Mouse (Mus musculus) CH12.LX (cell line): Measurements from ENCODE around the gene Hunk. TPM values are rescaled to one million over a fixed set of nuclear protein-coding genes. Genes with fewer than 3 reads are reported as not detected.

Experiments
- DNase-seq: peaks from one replicate; pipeline ENCODE4 v3.0.0-alpha.2; 2013; ENCODE audit errors: extremely low read depth
- H3K27ac ChIP-seq: 2 replicates; pipeline ENCODE4 v1.5.1; 2012; ENCODE audit warnings: low read depth, mild to moderate bottlenecking, control low read depth, moderate library complexity; ENCODE audit not compliant: insufficient read depth
- H3K27me3 ChIP-seq: replicated peaks from 2 replicates; pipeline ENCODE3; 2012; ENCODE audit warnings: inconsistent platforms
- H3K36me3 ChIP-seq, 2 experiments: replicated peaks in 1 of 2; 2 replicates each; pipeline versions ENCODE3 to v1.6.1; 2012; ENCODE audit warnings: inconsistent platforms in 1 of 2, low read length in 1 of 2, mild to moderate bottlenecking in 1 of 2, mixed read lengths in 1 of 2, moderate library complexity in 1 of 2; ENCODE audit not compliant: control insufficient read depth in 1 of 2, insufficient read depth in 1 of 2
- H3K4me1 ChIP-seq, 2 experiments: 2 replicates each; pipeline ENCODE4 v1.6.1; 2012; ENCODE audit warnings: inconsistent platforms in 1 of 2, moderate library complexity in 1 of 2; ENCODE audit not compliant: insufficient read depth in 2 of 2, control insufficient read depth in 1 of 2
- H3K4me2 ChIP-seq: 2 replicates; pipeline ENCODE4 v1.6.1; 2012; ENCODE audit warnings: low read depth, mild to moderate bottlenecking, control low read depth; ENCODE audit not compliant: poor library complexity, insufficient read depth, severe bottlenecking
- H3K4me3 ChIP-seq, 3 experiments: fragments of 150-350 bp in 1 of 3; sonication (generic) in 1 of 3; replicated peaks in 1 of 3; 2 replicates each; pipeline versions ENCODE3 to v1.5.1; 2011 to 2012; ENCODE audit warnings: low read depth in 2 of 3, low read length in 2 of 3, mild to moderate bottlenecking in 2 of 3, moderate library complexity in 2 of 3, control low read depth in 1 of 3, improper control_type of control experiment in 1 of 3, inconsistent platforms in 1 of 3, mixed read lengths in 1 of 3; ENCODE audit not compliant: poor library complexity in 1 of 3
- H3K79me2 ChIP-seq: replicated peaks from 2 replicates; pipeline ENCODE4 v1.6.1; 2012; ENCODE audit warnings: mild to moderate bottlenecking, moderate library complexity; ENCODE audit not compliant: control insufficient read depth, poor library complexity, insufficient read depth, severe bottlenecking; ENCODE audit errors: extremely low read depth
- H3K9ac ChIP-seq: 2 replicates; pipeline ENCODE4 v1.6.1; 2012; ENCODE audit warnings: low read depth, mild to moderate bottlenecking, control low read depth, moderate library complexity; ENCODE audit not compliant: insufficient read depth
- H3K9me3 ChIP-seq: replicated peaks from 2 replicates; pipeline ENCODE3; 2012; ENCODE audit warnings: low read length, inconsistent platforms, mixed read lengths
- BHLHE40 ChIP-seq: IDR thresholded peaks from 2 replicates; pipeline ENCODE4 v1.6.1; 2011; ENCODE audit warnings: mild to moderate bottlenecking, low read depth, low read length, improper control_type of control experiment
- CHD1 ChIP-seq: IDR thresholded peaks from 2 replicates; pipeline ENCODE4 v1.6.1; 2012; ENCODE audit warnings: low read depth, low read length, improper control_type of control experiment, inconsistent platforms
- E2F4 ChIP-seq: IDR thresholded peaks from 2 replicates; pipeline ENCODE4 v1.6.1; 2011; ENCODE audit warnings: low read depth, low read length, improper control_type of control experiment; ENCODE audit not compliant: insufficient replicate concordance
- ELF1 ChIP-seq: IDR thresholded peaks from 2 replicates; pipeline ENCODE4 v1.6.1; 2014; ENCODE audit warnings: low read depth, mild to moderate bottlenecking, inconsistent platforms, low read length, improper control_type of control experiment
- EP300 ChIP-seq: IDR thresholded peaks from 2 replicates; pipeline ENCODE4 v1.6.1; 2011; ENCODE audit warnings: low read length, improper control_type of control experiment
- GABPA ChIP-seq: IDR thresholded peaks from 2 replicates; pipeline ENCODE4 v1.6.1; 2012; ENCODE audit warnings: low read depth, low read length, improper control_type of control experiment, inconsistent platforms; ENCODE audit not compliant: insufficient replicate concordance
- HCFC1 ChIP-seq: IDR thresholded peaks from 2 replicates; pipeline ENCODE4 v1.6.1; 2012; ENCODE audit warnings: low read depth, mild to moderate bottlenecking, inconsistent platforms, low read length, improper control_type of control experiment
- IRF4 ChIP-seq: IDR thresholded peaks from 2 replicates; pipeline ENCODE4 v1.6.1; 2014; ENCODE audit warnings: low read depth, mild to moderate bottlenecking, inconsistent platforms, low read length, improper control_type of control experiment
- JUN ChIP-seq: IDR thresholded peaks from 2 replicates; pipeline ENCODE4 v1.6.1; 2011; ENCODE audit warnings: low read depth, mild to moderate bottlenecking, low read length, improper control_type of control experiment, moderate library complexity; ENCODE audit not compliant: insufficient read depth
- MAFK ChIP-seq: IDR thresholded peaks from 2 replicates; pipeline ENCODE4 v1.6.1; 2011; ENCODE audit warnings: low read length, improper control_type of control experiment; ENCODE audit not compliant: insufficient replicate concordance
- MAX ChIP-seq: IDR thresholded peaks from 2 replicates; pipeline ENCODE4 v1.6.1; 2011; ENCODE audit warnings: low read length, improper control_type of control experiment
- MAZ ChIP-seq: IDR thresholded peaks from 2 replicates; pipeline ENCODE4 v1.6.1; 2012; ENCODE audit warnings: low read depth, mild to moderate bottlenecking, inconsistent platforms, low read length, improper control_type of control experiment, moderate library complexity
- MYC ChIP-seq: IDR thresholded peaks from 2 replicates; pipeline ENCODE4 v1.6.1; 2011; ENCODE audit warnings: low read depth, mild to moderate bottlenecking, improper control_type of control experiment, low read length
- NRF1 ChIP-seq: IDR thresholded peaks from 2 replicates; pipeline ENCODE4 v1.6.1; 2014; ENCODE audit warnings: low read depth, mild to moderate bottlenecking, inconsistent platforms, low read length, improper control_type of control experiment, moderate library complexity
- PAX5 ChIP-seq: IDR thresholded peaks from 2 replicates; pipeline ENCODE4 v1.6.1; 2012; ENCODE audit warnings: low read length, inconsistent platforms, mixed read lengths
- POLR2AphosphoS2 ChIP-seq: IDR thresholded peaks from 2 replicates; pipeline ENCODE4 v1.6.1; 2011; ENCODE audit warnings: low read depth, low read length, improper control_type of control experiment
- RAD21 ChIP-seq: IDR thresholded peaks from 2 replicates; pipeline ENCODE4 v1.6.1; 2011; ENCODE audit warnings: low read depth, mild to moderate bottlenecking, low read length, improper control_type of control experiment, moderate library complexity
- SIN3A ChIP-seq: IDR thresholded peaks from 2 replicates; pipeline ENCODE4 v1.6.1; 2012; ENCODE audit warnings: low read length, improper control_type of control experiment, inconsistent platforms
- SMC3 ChIP-seq: IDR thresholded peaks from 2 replicates; pipeline ENCODE4 v1.6.1; 2011; ENCODE audit warnings: low read depth, low read length, improper control_type of control experiment
- TBP ChIP-seq: conservative IDR thresholded peaks from 2 replicates; pipeline ENCODE4 v1.6.1; 2011; ENCODE audit warnings: low read depth, low read length, improper control_type of control experiment
- TCF12 ChIP-seq: IDR thresholded peaks from 2 replicates; pipeline ENCODE4 v1.6.1; 2014; ENCODE audit warnings: low read depth, mild to moderate bottlenecking, inconsistent platforms, low read length, improper control_type of control experiment
- UBTF ChIP-seq: IDR thresholded peaks from 2 replicates; pipeline ENCODE4 v1.6.1; 2012; ENCODE audit warnings: low read depth, mild to moderate bottlenecking, inconsistent platforms, low read length, improper control_type of control experiment, moderate library complexity
- ZKSCAN1 ChIP-seq: IDR thresholded peaks from 2 replicates; pipeline ENCODE4 v1.6.1; 2012; ENCODE audit warnings: low read depth, inconsistent platforms, low read length, improper control_type of control experiment, borderline replicate concordance
- ZNF384 ChIP-seq: IDR thresholded peaks from 2 replicates; pipeline ENCODE4 v1.6.1; 2012; ENCODE audit warnings: low read depth, low read length, improper control_type of control experiment, inconsistent platforms
- dilution Hi-C: fragments of 300-500 bp; cut with MboI; formaldehyde crosslinking; loops from 2 replicates; pipeline ENCODE4 v1.14.3; 2020; ENCODE audit warnings: low sequenced_read_pairs; ENCODE audit not compliant: extremely low pct_unique_long_range_greater_than_20kb, extremely low pct_ligation_motif_present
- in situ Hi-C: fragments of 300-500 bp; cut with MboI; formaldehyde crosslinking; loops from 3 replicates; pipeline ENCODE4 v1.14.3; 2019; ENCODE audit warnings: low sequenced_read_pairs, low pct_ligation_motif_present, low pct_unique_long_range_greater_than_20kb, mixed read lengths
- polyA plus RNA-seq: library from polyadenylated mRNA; unstranded; fragments of >175 nt; gene quantifications from 2 replicates; pipeline ENCODE4 v1.2.1, GENCODE M21; 2012; ENCODE audit warnings: low read depth; ENCODE audit not compliant: insufficient read length
- total RNA-seq, 2 experiments: library from RNA; depleted of rRNA; stranded (reverse); fragments of 300-350 nt in 1 of 2; fragments of >200 nt in 1 of 2; gene quantifications; 2 replicates each; pipeline ENCODE4 v1.2.3; 2012 to 2014

Gene Hunk
- total RNA-seq (2012; rRNA removed) (not detected in 2 replicates), total RNA-seq (2014; rRNA removed) (not detected in 2 replicates), polyA plus RNA-seq (not detected in 2 replicates)

DNA sequence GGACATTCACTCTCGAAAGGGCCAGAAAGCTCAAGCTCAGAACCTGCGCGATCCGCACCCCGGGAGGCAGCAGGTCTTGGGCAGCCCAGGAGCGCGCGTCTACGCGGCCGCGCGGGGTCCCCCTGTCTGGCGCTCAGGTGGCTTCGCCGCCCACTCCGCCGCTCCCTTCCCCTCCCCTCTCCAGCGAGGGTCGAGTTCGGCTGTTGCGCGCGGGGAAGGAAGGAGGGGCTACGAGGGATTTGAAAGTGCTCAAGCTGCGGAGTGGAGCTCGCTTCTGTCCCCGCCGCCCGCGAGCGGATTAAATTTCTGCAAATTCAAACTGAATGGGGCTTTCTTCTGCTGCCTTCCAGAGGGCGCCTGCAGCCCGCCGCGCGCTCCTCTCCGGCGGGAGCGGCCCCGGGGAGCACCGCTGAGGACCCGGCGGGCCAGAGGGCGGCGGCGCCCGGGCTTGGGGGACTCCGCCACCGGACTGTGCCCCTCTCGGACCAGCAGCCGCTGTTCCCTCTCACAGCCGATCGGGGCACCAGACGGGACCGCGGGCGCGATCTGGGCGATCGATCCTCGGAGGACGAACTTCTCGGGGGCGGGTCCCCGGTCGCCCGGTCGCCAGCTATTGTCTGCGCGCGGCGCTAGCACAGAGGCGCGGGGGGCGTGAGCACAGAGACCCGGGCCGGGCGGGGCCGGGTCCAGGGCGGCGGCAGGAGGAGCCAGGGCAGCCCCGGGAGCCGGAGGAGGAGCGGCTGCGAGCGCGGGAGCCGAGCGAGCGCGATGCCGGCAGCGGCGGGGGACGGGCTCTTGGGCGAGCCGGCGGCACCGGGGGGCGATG is at the start of gene Hunk:
TSS of gene Hunk (plus strand) at position 326 of the 826 bp plus-strand sequence.
- H3K4me3 ChIP-seq, result no peak within 1 kb of the TSS
- H3K4me1 ChIP-seq, result no peaks in the 10 kb centered on the region
- H3K9ac ChIP-seq, result no peak within 1 kb of the TSS
- dilution Hi-C loops, result no loop called here
- TF ChIP-seq GABPA, result no peak
- TF ChIP-seq EP300, result no peak
- TF ChIP-seq CHD1, result no peak
- no peak for TF ChIP-seq IRF4
- no peak for TF ChIP-seq SIN3A
- no peak for TF ChIP-seq TBP
- TF ChIP-seq PAX5, result no peak
- no peak for TF ChIP-seq TCF12
- TF ChIP-seq POLR2AphosphoS2, result no peak
- TF ChIP-seq E2F4, result no peak
- no peak for TF ChIP-seq NRF1
- no peak for TF ChIP-seq MYC
- TF ChIP-seq ZKSCAN1, result no peak
- TF ChIP-seq MAFK, result no peak
- TF ChIP-seq RAD21, result no peak
- no peak for TF ChIP-seq ZNF384
- no peak for TF ChIP-seq MAX
- no peak for TF ChIP-seq MAZ
- no peak for TF ChIP-seq BHLHE40
- in situ Hi-C loops, result loop anchor here (25.0 kb wide), 1 partner anchor 326 kb away; no protein-coding TSS in a partner anchor
- no peak within 1 kb of the TSS for H3K4me2 ChIP-seq
- H3K9me3 ChIP-seq, result peaks cover 71% of the 10 kb centered on the region
- H3K36me3 ChIP-seq, result no peaks in the 10 kb centered on the region
- H3K27ac ChIP-seq, result no peak within 1 kb of the TSS
- H3K79me2 ChIP-seq, result no peaks in the 10 kb centered on the region
- H3K27me3 ChIP-seq, result peaks cover 6% of the 10 kb centered on the region
- no peak for DNase-seq

DNA sequence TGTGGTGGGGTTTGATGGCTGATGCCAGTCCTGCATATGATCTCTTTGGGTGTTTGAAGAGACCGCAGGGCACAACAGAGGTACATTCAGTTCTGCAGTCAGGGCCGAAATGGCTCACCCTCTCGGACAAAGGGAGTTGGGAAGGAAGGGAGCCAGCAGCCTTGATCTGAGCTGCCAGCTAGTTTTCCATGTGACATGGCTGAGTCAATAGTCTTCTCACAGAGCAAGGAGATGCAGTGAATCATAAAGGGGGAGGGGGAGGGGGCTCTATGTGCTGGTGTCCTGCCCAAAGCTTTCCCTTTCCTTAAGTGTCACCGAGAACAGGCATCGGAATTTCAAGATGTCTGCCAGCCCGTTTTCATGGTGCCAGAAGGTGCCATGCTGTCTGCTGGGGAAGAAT is 46.8 kb upstream of the Hunk start:
- dilution Hi-C loops, result no loop called here
- peaks cover 50% of the 10 kb centered on the region for H3K27me3 ChIP-seq

More for the DNA sequence above, 46.8 kb upstream of the Hunk start:
- no peak for DNase-seq
- no peaks in the 10 kb centered on the region for H3K9me3 ChIP-seq
- no peak overlapping the region for H3K27ac ChIP-seq
- H3K9ac ChIP-seq, result no peak overlapping the region
- no peaks in the 10 kb centered on the region for H3K4me1 ChIP-seq
- no peak for TF ChIP-seq TCF12
- no peak for TF ChIP-seq ELF1
- TF ChIP-seq SMC3, result no peak
- no peak for TF ChIP-seq MAX
- TF ChIP-seq RAD21, result no peak
- no peak for TF ChIP-seq POLR2AphosphoS2
- no peak for TF ChIP-seq UBTF
- TF ChIP-seq HCFC1, result no peak
- no peak for TF ChIP-seq E2F4
- TF ChIP-seq JUN, result no peak
- in situ Hi-C loops, result no loop called here
- no peak overlapping the region for H3K4me2 ChIP-seq
- no peaks in the 10 kb centered on the region for H3K79me2 ChIP-seq
- no peaks in the 10 kb centered on the region for H3K36me3 ChIP-seq
- H3K4me3 ChIP-seq, result no peak overlapping the region
